Mouse (Mus musculus) embryo, embryonic 10.5 days (tissue): ENCODE data around the gene Ino80d.
"Not testable (repeated sequence)": the region's sequence is repeated elsewhere in the genome, so short reads cannot be mapped to it uniquely, and the experiment has no call there.

Experiments used
- DNase-seq: peaks from one replicate; pipeline ENCODE4 v3.0.0-alpha.2; 2015; ENCODE audit warnings: low spot score

Ino80d gene

DNA sequence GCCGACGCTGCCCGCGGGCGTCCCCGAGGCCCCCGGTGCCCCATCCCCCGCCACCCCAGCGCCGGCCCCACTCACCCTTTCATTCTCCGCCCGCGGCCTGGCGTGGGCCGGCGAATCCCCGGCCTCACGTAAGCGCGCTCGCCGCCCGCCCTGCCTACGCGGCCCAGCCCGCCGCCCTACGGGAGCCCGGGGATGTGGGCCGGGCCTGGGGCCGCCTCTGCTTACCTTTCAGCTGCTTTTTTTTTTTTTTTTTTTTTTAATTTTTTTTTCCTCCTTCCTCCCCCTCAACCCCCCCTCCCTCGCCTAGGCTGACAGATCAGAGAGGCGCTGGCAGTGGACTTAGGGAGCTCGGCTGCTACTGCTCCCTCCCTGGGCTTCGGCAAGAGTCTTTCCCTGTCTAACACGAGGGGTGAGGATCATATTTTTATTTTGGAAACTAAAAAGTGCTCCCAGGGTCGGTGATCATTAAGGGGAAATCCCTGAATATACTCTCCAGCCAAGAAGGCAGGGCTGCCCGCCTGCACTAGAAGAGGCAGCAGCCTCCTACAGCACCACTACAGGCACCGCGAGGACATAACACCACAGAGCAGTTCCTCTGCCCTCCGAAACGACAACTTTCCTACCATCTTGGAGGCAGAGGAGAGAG is at the start of gene Ino80d:
TSS of gene Ino80d (minus strand) at position 532 of the 646 bp plus-strand sequence.
- DNase-seq = peak; percentile 90

GRCm38 (mm10) chr1:63140231-63140630 is 25.8 kb upstream of the Ino80d start:
- DNase-seq = no peak

- DNase-seq = not testable (repeated sequence)
Observed at GRCm38 (mm10) chr1:63138586-63138985, 24.1 kb upstream of the Ino80d start.

DNA sequence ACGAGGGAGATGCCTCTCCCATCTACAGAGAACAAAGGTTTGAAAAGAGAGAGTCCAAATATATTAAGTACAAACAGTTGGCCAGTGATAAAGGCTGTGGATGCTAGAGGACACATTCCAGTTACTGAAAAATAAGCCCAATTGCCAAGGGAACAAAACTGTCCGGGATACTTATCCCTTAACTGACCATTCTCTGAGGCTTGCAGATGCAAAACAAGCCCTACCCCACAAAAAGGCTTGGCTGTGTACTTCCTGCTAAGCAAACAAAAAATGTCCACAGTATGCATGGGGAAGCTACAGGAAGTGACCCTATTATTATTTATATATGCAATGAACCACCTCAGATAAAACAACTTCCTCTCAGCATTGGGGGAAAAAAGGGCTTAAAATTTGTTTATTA is 23.5 kb upstream of the Ino80d start:
- DNase-seq = no peak

DNA sequence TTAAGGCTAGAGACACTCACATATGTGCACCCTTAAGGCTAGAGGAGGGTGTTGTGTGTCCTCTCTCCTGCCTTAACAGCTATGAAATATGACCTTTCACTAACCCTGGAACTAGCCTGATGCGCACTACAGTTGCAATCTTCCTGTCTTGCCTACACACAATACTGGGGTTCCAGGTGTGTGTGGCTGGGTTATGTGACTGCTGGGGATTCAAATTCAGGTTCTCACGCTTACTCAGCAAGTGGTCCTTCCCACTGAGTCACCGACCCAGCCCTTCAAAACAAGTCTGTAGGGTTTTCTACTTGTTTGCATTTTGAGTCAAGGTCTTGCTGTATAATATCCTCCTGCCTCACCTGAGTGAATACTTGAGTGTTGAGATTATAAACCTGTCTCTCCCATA is 20.1 kb upstream of the Ino80d start:
- no peak for DNase-seq

GRCm38 (mm10) chr1:63131766-63132165 is 17.3 kb upstream of the Ino80d start:
- DNase-seq = no peak

GRCm38 (mm10) chr1:63130883-63131282 is 16.4 kb upstream of the Ino80d start:
- no peak for DNase-seq

DNA sequence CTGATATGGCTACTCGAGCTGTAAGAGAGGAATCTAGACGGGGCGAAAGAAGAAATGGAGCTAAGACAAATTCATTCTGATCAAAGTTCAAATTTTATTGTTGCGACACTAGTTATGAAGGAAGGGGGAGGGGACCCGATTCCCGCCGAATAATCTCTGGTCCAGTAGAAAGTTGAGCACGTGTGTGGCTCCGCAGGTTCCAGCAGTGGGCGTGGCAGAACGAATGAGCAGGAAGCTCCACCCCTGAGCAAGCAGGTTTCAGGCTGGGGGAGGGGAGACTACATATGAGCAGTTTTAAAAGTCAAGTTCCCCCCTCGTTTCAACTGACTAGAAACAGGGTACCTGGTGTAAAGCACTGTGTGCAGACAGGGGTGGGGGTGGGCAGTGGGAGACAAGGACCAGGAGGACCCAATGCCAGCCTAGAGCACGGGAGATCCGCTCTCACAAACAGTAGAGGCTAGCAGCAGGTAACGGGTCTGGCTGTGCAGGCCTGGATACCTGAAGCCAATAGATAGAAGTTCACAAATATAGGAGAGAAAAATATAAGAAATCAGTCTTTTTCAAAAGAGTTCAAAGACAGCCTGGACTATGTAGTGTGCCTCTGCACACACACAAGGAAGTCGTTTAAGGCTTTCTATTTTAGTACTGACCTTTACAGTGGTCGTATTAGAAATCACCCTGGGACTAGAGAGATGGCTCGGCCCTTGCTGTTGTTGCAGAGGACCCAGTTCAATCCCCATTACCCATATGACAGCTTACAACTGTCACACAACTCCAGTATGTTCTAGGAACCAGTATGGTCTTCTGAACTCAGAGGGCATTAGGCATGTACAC is 15.6 kb upstream of the Ino80d start:
- DNase-seq = peak; percentile 25

DNA sequence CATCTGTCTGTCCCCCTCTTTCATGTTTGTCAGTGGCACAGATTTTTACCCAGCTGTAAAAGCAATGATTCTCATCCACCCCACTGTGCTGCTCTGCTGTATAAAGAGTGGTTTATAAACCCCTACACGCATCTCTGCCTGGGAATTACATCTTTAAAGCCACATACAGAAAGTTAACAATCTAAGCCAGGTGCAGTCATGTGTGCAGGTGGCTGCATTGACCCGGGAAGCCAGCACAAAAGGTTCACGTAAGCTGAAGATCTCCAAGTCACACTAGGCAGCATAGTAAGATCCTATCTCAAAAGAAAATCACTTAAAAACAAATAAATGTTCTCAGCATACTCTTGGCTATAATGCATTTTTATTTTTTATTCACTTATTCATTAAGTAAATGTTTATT is 14.8 kb upstream of the Ino80d start:
- peak; percentile 19 for DNase-seq

DNA sequence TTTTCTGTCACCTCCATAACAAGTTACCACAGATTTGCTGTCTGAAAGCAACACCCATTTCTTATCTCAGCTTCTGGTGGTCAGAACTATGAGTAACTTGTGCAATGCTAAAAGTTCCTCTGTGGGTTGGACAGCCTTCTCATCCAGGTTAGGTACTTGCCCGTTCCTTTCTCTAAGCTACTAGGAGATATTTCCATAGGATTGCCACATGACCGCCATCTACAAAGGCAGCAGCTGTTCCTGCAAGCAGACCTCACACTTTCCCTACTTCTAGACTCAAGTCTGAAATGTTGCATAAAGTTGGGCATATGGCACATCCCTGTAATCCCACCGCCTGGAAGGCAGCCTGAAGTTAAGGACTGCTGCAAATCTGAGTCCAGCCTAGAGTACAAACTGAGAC is 11.7 kb upstream of the Ino80d start:
- DNase-seq = no peak

DNA sequence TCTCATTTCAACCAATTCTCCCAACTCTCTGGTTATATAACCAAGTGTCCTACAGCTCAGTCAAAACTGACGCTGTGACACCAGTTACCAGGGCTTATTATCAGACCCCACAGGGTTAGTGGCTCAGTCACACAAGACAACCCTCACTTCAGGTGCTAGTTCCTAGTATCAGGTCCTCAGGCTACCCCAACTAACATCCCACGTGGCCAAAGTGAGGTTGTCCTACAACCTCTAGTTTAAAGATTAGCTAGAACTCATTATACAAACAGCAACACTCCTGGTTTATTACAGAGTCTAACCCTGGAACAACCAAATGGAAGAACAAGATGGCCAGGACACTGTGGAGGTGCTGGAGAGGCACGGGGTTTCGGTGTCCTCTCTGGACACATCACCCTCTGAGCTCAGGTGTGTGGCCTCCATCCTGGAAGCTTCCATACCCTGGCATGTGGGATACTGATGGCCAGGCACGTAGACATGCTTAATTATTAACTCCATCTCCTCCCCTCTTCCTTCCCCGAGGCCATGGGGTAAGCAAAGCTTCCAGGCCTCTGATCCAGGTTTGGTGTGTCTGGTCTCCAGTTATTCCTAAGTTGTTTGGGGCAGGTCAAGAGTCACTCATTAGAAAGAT is 9.5 kb upstream of the Ino80d start:
- DNase-seq = no peak

DNA sequence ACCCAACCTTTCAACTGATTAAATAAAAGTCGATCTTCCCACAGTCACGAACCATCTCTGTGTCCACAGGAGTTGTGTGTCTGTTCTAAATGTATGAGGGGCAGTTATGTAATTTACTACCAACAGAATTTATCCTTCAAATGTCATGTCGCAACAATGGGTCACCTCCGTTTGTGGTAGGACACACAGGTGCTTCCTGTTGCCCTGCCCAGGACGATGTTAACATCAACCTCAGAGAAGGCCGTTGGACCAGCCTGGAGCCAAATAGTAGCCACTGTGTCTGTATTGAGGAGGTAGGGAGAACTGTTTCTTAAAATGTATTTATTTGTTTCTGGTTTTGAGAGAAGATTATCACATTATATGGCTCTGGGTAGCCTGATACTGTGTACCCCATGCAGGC is 7.5 kb upstream of the Ino80d start:
- no peak for DNase-seq

GRCm38 (mm10) chr1:63120382-63120781 is 5.9 kb upstream of the Ino80d start:
- no peak for DNase-seq

- no peak for DNase-seq
Observed at GRCm38 (mm10) chr1:63119675-63120074, 5.2 kb upstream of the Ino80d start.

- peak; percentile 21 for DNase-seq
Observed at GRCm38 (mm10) chr1:63115540-63115939, 1.1 kb upstream of the Ino80d start.

GRCm38 (mm10) chr1:63115096-63115495 is 629 bp upstream of the Ino80d start:
- DNase-seq = peak; percentile 29

DNA sequence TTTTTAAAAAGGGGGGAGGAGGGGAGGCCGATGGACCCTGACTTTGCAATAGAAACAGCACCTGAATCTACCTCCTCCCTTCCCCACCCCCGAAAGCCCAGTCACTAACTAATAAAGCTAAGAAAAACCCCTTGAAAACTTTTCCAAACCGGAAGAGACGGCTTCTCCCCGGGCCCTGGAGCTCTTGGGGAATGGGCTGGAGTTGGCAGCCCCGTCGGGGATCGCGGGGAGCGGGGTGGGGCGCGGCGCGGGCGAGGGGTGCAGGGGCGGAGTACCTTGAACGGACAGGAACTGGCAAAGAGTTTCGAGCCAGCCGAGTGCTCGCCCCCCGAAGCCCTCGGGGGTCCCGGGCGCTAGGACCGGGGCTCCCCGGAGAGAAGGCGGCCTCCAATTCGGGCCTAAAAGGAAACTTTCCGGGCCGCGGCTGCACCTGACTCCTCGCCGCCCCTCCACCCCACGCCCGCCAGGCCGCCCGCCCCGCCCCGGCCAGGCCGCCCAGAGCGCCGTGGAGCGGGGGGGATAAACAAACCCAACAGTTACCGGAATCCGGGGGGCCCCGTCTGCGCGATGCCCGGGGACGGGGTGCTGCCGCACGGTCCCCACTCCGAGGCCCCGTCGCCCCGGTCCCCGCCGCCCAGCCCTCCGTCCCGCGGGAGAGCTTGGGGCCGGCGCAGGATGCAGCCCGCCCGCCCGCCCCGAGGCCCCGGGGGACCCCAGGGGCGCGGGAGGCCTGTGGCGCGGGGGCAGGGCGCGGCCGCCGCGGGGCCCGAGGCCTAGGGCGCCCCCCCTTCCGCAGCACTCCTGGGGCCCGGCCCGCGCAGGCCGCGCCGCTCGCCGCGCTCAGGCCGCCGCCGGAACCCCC is 962 bp downstream of the Ino80d start:
- DNase-seq = peak; percentile 37

DNA sequence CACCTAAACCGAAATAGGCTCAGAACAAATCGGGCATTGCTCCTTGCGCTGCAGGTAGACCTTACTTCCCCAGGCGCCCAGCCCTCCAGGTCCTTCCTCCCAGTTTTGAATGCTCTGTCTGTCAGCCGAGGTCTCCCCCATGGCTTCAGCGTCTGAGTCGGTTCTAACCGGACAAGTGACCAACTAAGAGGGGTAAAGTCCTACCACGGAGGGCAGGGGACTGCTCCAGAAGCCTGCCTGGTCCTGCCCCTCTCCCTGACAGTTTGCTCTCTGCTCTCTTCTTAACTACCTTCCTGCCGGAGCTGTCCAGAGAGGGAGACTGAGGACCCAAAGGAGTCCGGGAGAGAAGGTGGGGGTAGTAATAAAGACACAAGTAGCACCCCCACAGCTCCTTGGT is 1.6 kb downstream of the Ino80d start:
- DNase-seq = peak; percentile 59

DNA sequence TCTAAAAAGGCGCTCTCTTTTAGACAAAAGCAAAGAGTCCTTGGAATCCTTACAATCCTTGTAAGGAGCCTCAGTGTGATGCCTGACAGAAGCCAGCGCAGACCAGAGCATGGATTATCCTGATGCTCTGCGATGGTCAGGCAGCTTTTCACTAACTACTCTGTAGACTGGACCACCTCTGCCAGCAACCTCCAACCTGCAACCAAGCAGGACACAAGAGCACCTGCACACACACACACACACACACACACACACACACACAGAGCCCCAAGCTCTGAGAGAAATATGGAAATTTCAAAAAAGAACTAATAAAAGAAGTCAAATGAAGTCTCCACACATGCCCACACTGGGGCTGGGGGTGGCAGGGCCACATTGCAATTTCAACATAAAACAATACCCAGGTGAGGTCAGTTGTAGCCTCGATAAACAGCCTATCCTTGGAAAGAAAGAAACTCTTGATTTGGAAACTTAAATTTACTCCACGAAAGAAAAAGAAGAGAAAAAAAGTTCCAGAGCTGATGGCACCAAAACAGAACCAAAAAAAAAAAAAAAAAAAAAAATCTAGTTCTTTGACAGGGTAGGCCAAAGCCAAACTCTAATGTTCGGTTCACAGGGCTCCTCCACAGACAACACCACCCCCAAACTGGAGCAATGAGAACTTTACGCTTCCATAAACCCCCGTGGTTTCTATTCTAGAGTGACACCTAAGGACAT is 2.2 kb downstream of the Ino80d start:
- DNase-seq = no peak

GRCm38 (mm10) chr1:63110536-63111285 is 3.8 kb downstream of the Ino80d start:
- peak; percentile 64 for DNase-seq
